Mouse (Mus musculus): Measurements from ENCODE around the gene Lrrc8a.
A peak's percentile ranks its signal among the peaks of the same experiment; 100 is the strongest.

GRCm38 (mm10) chr2:30258600-30258999, 21.1 kb downstream of the Lrrc8a start:
- TF ChIP-seq CTCF (IDR thresholded peaks at IDR 0.05; ENCODE audit: control insufficient read depth, insufficient read depth, insufficient read length) (no peak), MAX (IDR thresholded peaks at IDR 0.05) (peak; percentile 57), CEBPB (IDR thresholded peaks at IDR 0.05; ENCODE audit: low read depth) (no peak), USF1 (IDR thresholded peaks at IDR 0.05; ENCODE audit: low read depth) (no peak), MYOG (IDR thresholded peaks at IDR 0.05; ENCODE audit: control insufficient read depth, extremely low read depth, insufficient read length) (no peak), FOSL1 (IDR thresholded peaks at IDR 0.05; ENCODE audit: insufficient read depth, low read length, poor library complexity, severe bottlenecking) (no peak)

All from C2C12 (cell line).